Mouse (Mus musculus): Measurements from ENCODE around the gene Trmt10b. TPM values are rescaled to one million over a fixed set of nuclear protein-coding genes. Genes with fewer than 3 reads are reported as not detected.

Gene Trmt10b
- total and polyA plus RNA-seq, 3 experiments = 9.9 to 19.7 TPM; not detected in 1

GRCm38 (mm10) chr4:45261551-45261950, 35.4 kb upstream of the Trmt10b start:
- H3K36me3 ChIP-seq (ENCODE audit: control insufficient read depth in 1 of 2, insufficient read depth in 2 of 2, low read length in 2 of 2) = no peaks in the 10 kb centered on the region
- no peaks in the 10 kb centered on the region for H3K4me1 ChIP-seq (ENCODE audit: control insufficient read depth in 1 of 2, insufficient read depth in 2 of 2, low read length in 2 of 2)
- TF ChIP-seq CTCF (IDR thresholded peaks at IDR 0.05 in 2 of 3, conservative IDR thresholded peaks at IDR 0.05 in 1 of 3; ENCODE audit: control insufficient read depth in 1 of 3, insufficient read depth in 1 of 3, low read depth in 2 of 3, low read length in 3 of 3, poor library complexity in 1 of 3, severe bottlenecking in 1 of 3) (no peak), EP300 (IDR thresholded peaks at IDR 0.05; ENCODE audit: low read depth in 1 of 2, low read length in 2 of 2) (no peak), TBP (IDR thresholded peaks at IDR 0.05; ENCODE audit: low read depth, low read length) (no peak), MYB (IDR thresholded peaks at IDR 0.05; ENCODE audit: low read depth, low read length) (no peak), E2F4 (IDR thresholded peaks at IDR 0.05; ENCODE audit: borderline replicate concordance, low read depth, low read length) (no peak), ZNF384 (IDR thresholded peaks at IDR 0.05; ENCODE audit: low read depth, low read length) (no peak), GABPA (IDR thresholded peaks at IDR 0.05; ENCODE audit: low read depth, low read length) (no peak), SMC3 (IDR thresholded peaks at IDR 0.05; ENCODE audit: low read depth, low read length) (no peak), TAL1 (IDR thresholded peaks at IDR 0.05; ENCODE audit: low read length) (no peak), NRF1 (IDR thresholded peaks at IDR 0.05; ENCODE audit: insufficient read depth, low read depth, low read length, poor library complexity, severe bottlenecking) (no peak), MAZ (IDR thresholded peaks at IDR 0.05; ENCODE audit: low read depth, low read length) (no peak), RCOR1 (IDR thresholded peaks at IDR 0.05; ENCODE audit: low read depth, low read length) (no peak), MXI1 (IDR thresholded peaks at IDR 0.05; ENCODE audit: low read depth, low read length) (no peak), CHD2 (IDR thresholded peaks at IDR 0.05; ENCODE audit: low read length) (no peak), POLR2AphosphoS5 (IDR thresholded peaks at IDR 0.05; ENCODE audit: borderline replicate concordance, low read depth, low read length) (no peak), POLR2AphosphoS2 (IDR thresholded peaks at IDR 0.05; ENCODE audit: low read length) (no peak), MYC (IDR thresholded peaks at IDR 0.05; ENCODE audit: low read depth, low read length) (no peak), USF2 (IDR thresholded peaks at IDR 0.05; ENCODE audit: borderline replicate concordance in 1 of 2, insufficient read depth in 1 of 2, low read depth in 1 of 2, low read length in 2 of 2) (no peak), CHD1 (IDR thresholded peaks at IDR 0.05; ENCODE audit: low read depth, low read length) (no peak), UBTF (IDR thresholded peaks at IDR 0.05; ENCODE audit: borderline replicate concordance, insufficient read depth, low read depth, low read length) (no peak)
- no peaks in the 10 kb centered on the region for H3K9me3 ChIP-seq (replicated peaks; ENCODE audit: insufficient read depth, low read length)
- no peak overlapping the region for H3K9ac ChIP-seq (ENCODE audit: control insufficient read depth, low read depth, low read length, poor library complexity, severe bottlenecking)
- no peak for DNase-seq (ENCODE audit: low read depth, low spot score)
- peaks cover 8 to 16% of the 10 kb centered on the region in 2 experiments; a peak in 3 of 4 replicates for H3K27me3 ChIP-seq (ENCODE audit: control insufficient read depth in 1 of 2, insufficient read depth in 2 of 2, low read length in 2 of 2)
- H3K79me2 ChIP-seq (ENCODE audit: control insufficient read depth, insufficient read depth, low read length, poor library complexity) = no peaks in the 10 kb centered on the region
- H3K27ac ChIP-seq (ENCODE audit: control insufficient read depth, low read depth, low read length) = no peak overlapping the region
- no peak overlapping the region for H3K4me3 ChIP-seq (ENCODE audit: control insufficient read depth in 1 of 2, insufficient read depth in 1 of 2, low read depth in 2 of 2, low read length in 2 of 2)

- H3K9me3 ChIP-seq (replicated peaks; ENCODE audit: insufficient read depth, low read length) = no peaks in the 10 kb centered on the region
- H3K4me3 ChIP-seq (ENCODE audit: control insufficient read depth in 1 of 2, insufficient read depth in 1 of 2, low read depth in 2 of 2, low read length in 2 of 2) = peak overlapping the region; percentile 27 to 36; a peak in 2 of 4 replicates
- H3K4me1 ChIP-seq (ENCODE audit: control insufficient read depth in 1 of 2, insufficient read depth in 2 of 2, low read length in 2 of 2) = peaks cover 14 to 24% of the 10 kb centered on the region in 2 experiments
- H3K9ac ChIP-seq (ENCODE audit: control insufficient read depth, low read depth, low read length, poor library complexity, severe bottlenecking) = peak overlapping the region; percentile 32; the same call in 1 of the 2 replicates
- H3K27ac ChIP-seq (ENCODE audit: control insufficient read depth, low read depth, low read length) = peak overlapping the region; percentile 81
- peak; percentile 82 for DNase-seq (ENCODE audit: low read depth, low spot score)
- peaks cover 0 to 22% of the 10 kb centered on the region in 2 experiments; a peak in 2 of 4 replicates for H3K36me3 ChIP-seq (ENCODE audit: control insufficient read depth in 1 of 2, insufficient read depth in 2 of 2, low read length in 2 of 2)
- no peaks in the 10 kb centered on the region; the same call in 1 of the 2 replicates for H3K79me2 ChIP-seq (ENCODE audit: control insufficient read depth, insufficient read depth, low read length, poor library complexity)
- H3K27me3 ChIP-seq (ENCODE audit: control insufficient read depth in 1 of 2, insufficient read depth in 2 of 2, low read length in 2 of 2) = no peaks in the 10 kb centered on the region
- TF ChIP-seq POLR2AphosphoS2 (IDR thresholded peaks at IDR 0.05; ENCODE audit: low read length) (no peak), ELF1 (IDR thresholded peaks at IDR 0.05; ENCODE audit: low read depth, low read length) (peak; percentile 44; the same call in 1 of the 2 replicates), ZKSCAN1 (IDR thresholded peaks at IDR 0.05; ENCODE audit: low read depth, low read length) (no peak), MYC (IDR thresholded peaks at IDR 0.05; ENCODE audit: low read depth, low read length) (0 out of 2 replicates have a peak, but pooled peaks have one; percentile 29), RCOR1 (IDR thresholded peaks at IDR 0.05; ENCODE audit: low read depth, low read length) (0 out of 2 replicates have a peak, but pooled peaks have one; percentile 52), SIN3A (IDR thresholded peaks at IDR 0.05; ENCODE audit: low read length) (peak; percentile 78), ZC3H11A (IDR thresholded peaks at IDR 0.05; ENCODE audit: low read depth, low read length) (no peak), CTCF (IDR thresholded peaks at IDR 0.05 in 2 of 3, conservative IDR thresholded peaks at IDR 0.05 in 1 of 3; ENCODE audit: control insufficient read depth in 1 of 3, insufficient read depth in 1 of 3, low read depth in 2 of 3, low read length in 3 of 3, poor library complexity in 1 of 3, severe bottlenecking in 1 of 3) (no peak), TAL1 (IDR thresholded peaks at IDR 0.05; ENCODE audit: low read length) (peak; percentile 42), HCFC1 (IDR thresholded peaks at IDR 0.05; ENCODE audit: low read depth, low read length) (0 out of 2 replicates have a peak, but pooled peaks have one; percentile 26), MEF2A (IDR thresholded peaks at IDR 0.05; ENCODE audit: extremely low read depth, insufficient replicate concordance, low read depth, low read length, poor library complexity, severe bottlenecking) (no peak), USF2 (IDR thresholded peaks at IDR 0.05; ENCODE audit: borderline replicate concordance in 1 of 2, insufficient read depth in 1 of 2, low read depth in 1 of 2, low read length in 2 of 2) (peak in 1 of 2 experiments; percentile 41; a peak in 1 of 4 replicates), USF1 (IDR thresholded peaks at IDR 0.05; ENCODE audit: low read depth, low read length) (peak; percentile 90), MAX (IDR thresholded peaks at IDR 0.05; ENCODE audit: low read length) (peak; percentile 48), MXI1 (IDR thresholded peaks at IDR 0.05; ENCODE audit: low read depth, low read length) (peak; percentile 77), CHD2 (IDR thresholded peaks at IDR 0.05; ENCODE audit: low read length) (no peak), POLR2A (IDR thresholded peaks at IDR 0.05; ENCODE audit: control insufficient read depth in 1 of 2, insufficient read depth in 1 of 2, low read depth in 1 of 2, low read length in 2 of 2, poor library complexity in 1 of 2) (no peak)
Observed at GRCm38 (mm10) chr4:45267883-45268282, 29.0 kb upstream of the Trmt10b start.

Measured in MEL (cell line).